17 mouse cellular contexts compared by ENCODE assay signal in the genomic region with DNA sequence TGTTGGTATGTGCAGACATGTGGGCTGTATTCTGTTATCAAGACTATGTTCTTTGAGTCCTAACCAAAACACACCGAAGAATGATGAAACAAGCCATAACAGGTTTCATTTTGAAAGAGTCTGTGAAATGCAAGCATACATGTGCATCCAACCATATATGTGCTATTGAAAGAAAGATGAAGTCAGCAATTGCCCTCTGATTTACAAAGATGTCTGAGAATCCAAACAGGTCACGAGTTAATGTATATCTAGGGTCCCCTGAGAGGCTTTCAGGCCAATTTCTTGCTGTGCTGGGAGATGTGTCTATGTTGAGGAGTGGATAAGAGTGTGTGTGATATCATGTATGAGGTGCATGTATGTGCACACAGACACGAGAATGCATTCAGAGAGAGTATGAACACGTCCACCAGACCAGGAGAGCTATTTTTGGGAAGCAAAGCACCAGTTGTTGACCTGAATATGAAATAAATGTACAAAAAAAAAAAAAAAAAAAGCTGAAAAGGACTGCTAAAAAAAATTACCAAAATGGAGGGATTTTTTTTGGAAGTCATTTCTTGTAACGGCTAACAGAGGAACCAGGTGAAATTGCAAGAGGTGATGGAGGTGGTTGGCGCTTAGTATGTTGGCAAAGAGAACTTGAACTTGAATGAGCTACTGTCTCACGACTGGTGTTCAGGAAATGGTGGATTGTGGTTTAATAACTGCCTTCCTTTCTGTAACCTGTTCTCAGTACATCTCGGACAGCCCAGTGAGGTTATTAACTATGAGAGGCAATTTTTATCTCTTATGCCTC. TPM values are rescaled to one million over a fixed set of nuclear protein-coding genes. Genes with fewer than 3 reads are reported as not detected.
A peak's percentile ranks its signal among the peaks of the same experiment; 100 is the strongest.
DNase-seq lines count a peak whose midpoint lies in the region; ATAC-seq lines count a peak whose summit lies in the region.
"Had no signal": no experiment of that assay in that cellular context is flagged by ENCODE, and none has a peak within 500 bp of the region (broad histone marks: within the 10 kb centered on the region; RNA-seq: fewer than 3 reads in every experiment).

No protein-coding gene starts in this region.

- H3K4me2 ChIP-seq in hindbrain, embryonic 14.5 days (replicated peaks), result peak overlapping the region; percentile 85
- H3K4me2 ChIP-seq in hindbrain, embryonic 12.5 days (replicated peaks), result no peak overlapping the region

- no peaks in the 10 kb centered on the region for H3K27me3 ChIP-seq in hindbrain, embryonic 14.5 days (ENCODE audit: control insufficient read depth, insufficient read depth, low read length)
- no peaks in the 10 kb centered on the region for H3K27me3 ChIP-seq in hindbrain, embryonic 12.5 days

- H3K9me3 ChIP-seq in hindbrain, embryonic 14.5 days (ENCODE audit: control insufficient read depth, low read length), result no peaks in the 10 kb centered on the region
- no peaks in the 10 kb centered on the region for H3K9me3 ChIP-seq in hindbrain, embryonic 12.5 days (replicated peaks)

- no peak overlapping the region for H3K27ac ChIP-seq in hindbrain, embryonic 14.5 days
- H3K27ac ChIP-seq in hindbrain, embryonic 12.5 days, result no peak overlapping the region
- H3K27ac ChIP-seq: stomach, postnatal 0 days had no signal

- 83% methylated on average over 8 of the region's 8 CpGs for WGBS in hindbrain, embryonic 14.5 days
- 79% methylated on average over 8 of the region's 8 CpGs for WGBS in hindbrain, embryonic 12.5 days

- H3K4me3 ChIP-seq in hindbrain, embryonic 14.5 days (replicated peaks; ENCODE audit: low read length), result peak overlapping the region; percentile 49; the same call in 1 of the 2 replicates
- no peak overlapping the region for H3K4me3 ChIP-seq in hindbrain, embryonic 12.5 days
- H3K4me3 ChIP-seq: erythroblast, embryonic 14.5 days had no signal

- DNase-seq in hindbrain, embryonic 14.5 days (ENCODE audit: low spot score), result no peak
- DNase-seq in 416B (ENCODE audit: low read depth) (peak; percentile 89), MEL-GATA-1-ER (ENCODE audit: extremely low read depth, low read depth) (peak; percentile 47)
- DNase-seq in urinary bladder, postnatal 25 days (ENCODE audit: low spot score), result no peak
- DNase-seq in urinary bladder, postnatal 36 days (ENCODE audit: low spot score in 2 of 2), result no peak
- DNase-seq: cerebellum, adult 18-20 months; embryo, embryonic 11 days; heart, adult 18-20 months; heart, postnatal 14 days; kidney, adult 8-10 months; liver; lung, embryonic 14.5 days had no signal

- 0 out of 2 replicates have a peak overlapping the region, but pooled peaks have one; percentile 74 for H3K9ac ChIP-seq in hindbrain, embryonic 14.5 days
- no peak overlapping the region for H3K9ac ChIP-seq in hindbrain, embryonic 12.5 days
- H3K9ac ChIP-seq: lung, embryonic 14.5 days had no signal

- peaks cover 20% of the 10 kb centered on the region for H3K4me1 ChIP-seq in hindbrain, embryonic 14.5 days (replicated peaks; ENCODE audit: control insufficient read depth, insufficient read depth, low read length)
- peaks cover 12% of the 10 kb centered on the region for H3K4me1 ChIP-seq in hindbrain, embryonic 12.5 days

- H3K36me3 ChIP-seq in hindbrain, embryonic 14.5 days (replicated peaks; ENCODE audit: control insufficient read depth, insufficient read depth), result no peaks in the 10 kb centered on the region
- H3K36me3 ChIP-seq in hindbrain, embryonic 12.5 days, result no peaks in the 10 kb centered on the region

- ATAC-seq in hindbrain, embryonic 14.5 days (ENCODE audit: low FRiP score), result no peak
- ATAC-seq in hindbrain, embryonic 12.5 days (ENCODE audit: low FRiP score), result no peak
- ATAC-seq in megakaryocyte progenitor cell, adult 5-6 weeks (replicated peaks; ENCODE audit: poor library complexity), result peak; percentile 18
- ATAC-seq: CD4-positive, CD25-positive, alpha-beta regulatory T cell, adult 4 months had no signal

RNA-seq across cellular contexts. Expression of gene Dnajc6, which starts 13.9 kb away (rescaled TPM):
- polyA plus RNA-seq in hindbrain, embryonic 14.5 days (2014; fragmentation: Nextera tagmentation; extraction: Ambion mirVana), result 66.1 and 76.6 TPM in 2 replicates
- polyA plus RNA-seq in hindbrain, embryonic 12.5 days (2016; fragmentation: Nextera tagmentation; extraction: Ambion mirVana), result 15.3 and 17.9 TPM in 2 replicates
- 15.7 and 22.1 TPM in 2 replicates for total RNA-seq in megakaryocyte progenitor cell, adult 5-6 weeks (2015)
- 17.6 and 21.6 TPM in 2 replicates for total RNA-seq in megakaryocyte progenitor cell, adult 5-6 weeks (2017)
- polyA plus RNA-seq: erythroblast, embryonic 14.5 days had no signal

Comparison
In these comparisons a context has a peak if more than half of its experiments do, and no peak if none do; other contexts are left out.
1. DNase-seq: peak in 416B (single experiment) and MEL-GATA-1-ER (single experiment); none in hindbrain, embryonic 14.5 days (single experiment), urinary bladder, postnatal 25 days (single experiment) and urinary bladder, postnatal 36 days (0 of 2).